24 mouse cellular contexts compared by ENCODE assay signal in the genomic region with DNA sequence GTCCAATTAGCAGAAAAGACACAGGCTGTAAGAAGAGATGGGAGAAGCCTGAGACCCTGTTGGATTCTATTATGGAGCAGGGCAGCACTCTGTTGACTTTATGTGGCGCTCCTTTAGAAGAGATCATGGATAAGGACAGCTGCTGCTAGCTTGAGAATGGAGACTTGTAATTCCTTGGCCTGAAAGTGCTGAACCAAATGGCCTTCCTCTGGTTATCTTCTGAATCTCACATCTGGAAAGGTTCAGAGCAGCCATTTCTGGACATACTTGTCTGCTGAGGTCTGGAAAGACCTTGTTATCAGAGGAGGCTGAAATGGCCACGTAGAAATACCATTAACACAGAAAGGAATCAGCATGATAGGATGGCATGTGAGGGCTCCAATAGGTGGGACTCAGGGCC. TPM values are rescaled to one million over a fixed set of nuclear protein-coding genes. Genes with fewer than 3 reads are reported as not detected.
DNase-seq lines count a peak whose midpoint lies in the region; ATAC-seq lines count a peak whose summit lies in the region.
"Had no signal": no experiment of that assay in that cellular context is flagged by ENCODE, and none has a peak within 500 bp of the region (broad histone marks: within the 10 kb centered on the region; RNA-seq: fewer than 3 reads in every experiment).

No protein-coding gene starts in this region.

- WGBS in hindbrain, embryonic 10.5 days = 91% methylated on average over 2 of the region's 2 CpGs
- 81% methylated on average over 2 of the region's 2 CpGs for WGBS in hindbrain, embryonic 11.5 days
- WGBS in limb, embryonic 10.5 days = 68% methylated on average over 2 of the region's 2 CpGs

- H3K27me3 ChIP-seq in hindbrain, embryonic 10.5 days (ENCODE audit: insufficient read depth, poor library complexity, severe bottlenecking) = no peaks in the 10 kb centered on the region
- H3K27me3 ChIP-seq in hindbrain, embryonic 11.5 days (ENCODE audit: control insufficient read depth, insufficient read depth, low read length) = no peaks in the 10 kb centered on the region
- H3K27me3 ChIP-seq in limb, embryonic 10.5 days (ENCODE audit: low read depth, poor library complexity, severe bottlenecking) = peaks cover 14% of the 10 kb centered on the region
- H3K27me3 ChIP-seq: embryonic facial prominence, embryonic 12.5 days; forebrain, embryonic 13.5 days; forebrain, embryonic 15.5 days; Patski had no signal

- H3K4me2 ChIP-seq in hindbrain, embryonic 11.5 days (replicated peaks; ENCODE audit: low read depth, low read length) = no peak overlapping the region
- H3K4me2 ChIP-seq: embryonic facial prominence, embryonic 12.5 days; forebrain, embryonic 13.5 days; forebrain, embryonic 15.5 days had no signal

- H3K4me3 ChIP-seq in hindbrain, embryonic 10.5 days = no peak overlapping the region
- no peak overlapping the region for H3K4me3 ChIP-seq in hindbrain, embryonic 11.5 days (ENCODE audit: low read depth, low read length)
- no peak overlapping the region for H3K4me3 ChIP-seq in limb, embryonic 10.5 days
- H3K4me3 ChIP-seq: embryonic facial prominence, embryonic 10.5 days; embryonic facial prominence, embryonic 12.5 days; forebrain, embryonic 13.5 days; forebrain, embryonic 15.5 days had no signal

- H3K9me3 ChIP-seq in hindbrain, embryonic 10.5 days = no peaks in the 10 kb centered on the region
- H3K9me3 ChIP-seq in hindbrain, embryonic 11.5 days (ENCODE audit: control insufficient read depth, low read length) = no peaks in the 10 kb centered on the region
- H3K9me3 ChIP-seq in limb, embryonic 10.5 days (replicated peaks) = no peaks in the 10 kb centered on the region
- H3K9me3 ChIP-seq: embryonic facial prominence, embryonic 10.5 days; embryonic facial prominence, embryonic 12.5 days; forebrain, embryonic 13.5 days; forebrain, embryonic 15.5 days had no signal

- H3K36me3 ChIP-seq in hindbrain, embryonic 10.5 days = no peaks in the 10 kb centered on the region
- H3K36me3 ChIP-seq in hindbrain, embryonic 11.5 days (ENCODE audit: control insufficient read depth, insufficient read depth, low read length) = no peaks in the 10 kb centered on the region
- no peaks in the 10 kb centered on the region for H3K36me3 ChIP-seq in limb, embryonic 10.5 days
- H3K36me3 ChIP-seq: embryonic facial prominence, embryonic 10.5 days; embryonic facial prominence, embryonic 12.5 days; forebrain, embryonic 15.5 days had no signal

- H3K27ac ChIP-seq in hindbrain, embryonic 10.5 days = no peak overlapping the region
- H3K27ac ChIP-seq in hindbrain, embryonic 11.5 days (ENCODE audit: low read depth, low read length) = no peak overlapping the region
- no peak overlapping the region for H3K27ac ChIP-seq in limb, embryonic 10.5 days
- H3K27ac ChIP-seq: embryonic facial prominence, embryonic 10.5 days; embryonic facial prominence, embryonic 12.5 days; forebrain, embryonic 13.5 days; forebrain, embryonic 15.5 days had no signal

- DNase-seq in heart, adult 11 months = peak; percentile 24
- DNase-seq in heart, postnatal 4 days = no peak
- peak; percentile 1 for DNase-seq in hindbrain, embryonic 10.5 days (ENCODE audit: low spot score)
- DNase-seq in hindbrain, embryonic 11.5 days (ENCODE audit: low spot score) = no peak
- peak; percentile 61 for DNase-seq in MN1 (ENCODE audit: low spot score)
- peak; percentile 15 for DNase-seq in limb, embryonic 10.5 days (ENCODE audit: low spot score)
- DNase-seq in lung, adult 18-20 months = no peak
- DNase-seq: adrenal gland, adult 8-10 months; adrenal gland, postnatal 14 days; adrenal gland, postnatal 36 days; forebrain, postnatal 0 days had no signal

- no peak for ATAC-seq in hindbrain, embryonic 11.5 days (ENCODE audit: low FRiP score)
- ATAC-seq: activated CD4-positive, CD25-positive, alpha-beta regulatory T cell, adult 4 months; forebrain, embryonic 13.5 days; forebrain, embryonic 15.5 days; forebrain, postnatal 0 days; Patski had no signal

- H3K4me1 ChIP-seq in hindbrain, embryonic 10.5 days (replicated peaks) = no peaks in the 10 kb centered on the region
- no peaks in the 10 kb centered on the region for H3K4me1 ChIP-seq in hindbrain, embryonic 11.5 days (replicated peaks; ENCODE audit: control insufficient read depth, insufficient read depth, low read length)
- peaks cover 22% of the 10 kb centered on the region for H3K4me1 ChIP-seq in limb, embryonic 10.5 days
- H3K4me1 ChIP-seq: embryonic facial prominence, embryonic 12.5 days; forebrain, embryonic 13.5 days; forebrain, embryonic 15.5 days had no signal

- H3K9ac ChIP-seq in hindbrain, embryonic 11.5 days (ENCODE audit: low read depth, low read length) = no peak overlapping the region
- H3K9ac ChIP-seq: embryonic facial prominence, embryonic 12.5 days; forebrain, embryonic 13.5 days; forebrain, embryonic 15.5 days; forebrain, postnatal 0 days had no signal

RNA-seq across cellular contexts. Expression of a gene that starts 59.5 kb away (rescaled TPM):
- not detected for total RNA-seq in heart, postnatal 4 days (2021)
- polyA plus RNA-seq in hindbrain, embryonic 10.5 days (2016; fragmentation: Nextera tagmentation; extraction: Ambion mirVana) = not detected in 2 replicates
- polyA plus RNA-seq in hindbrain, embryonic 11.5 days (2014; fragmentation: Nextera tagmentation; extraction: Ambion mirVana) = not detected in 2 replicates
- not detected in 2 replicates for polyA plus RNA-seq in limb, embryonic 10.5 days (2016; fragmentation: Nextera tagmentation; extraction: Ambion mirVana)
- total RNA-seq: adrenal gland, adult 18-20 months; adrenal gland, adult 8-10 months; adrenal gland, postnatal 14 days; adrenal gland, postnatal 36 days; ES-E14; forebrain, postnatal 0 days; MEL had no signal
- polyA plus RNA-seq: activated CD4-positive, CD25-positive, alpha-beta regulatory T cell, adult 4 months; C2C12; cortical plate, adult 2 months; embryonic facial prominence, embryonic 10.5 days; embryonic facial prominence, embryonic 12.5 days; embryonic facial prominence, embryonic 14.5 days; forebrain, embryonic 11.5 days; forebrain, embryonic 13.5 days; forebrain, embryonic 15.5 days; forebrain, postnatal 0 days; Patski had no signal

Comparison
In these comparisons a context has a peak if more than half of its experiments do, and no peak if none do; other contexts are left out.
1. DNase-seq: peak in heart, adult 11 months (single experiment), hindbrain, embryonic 10.5 days (single experiment), MN1 (single experiment) and limb, embryonic 10.5 days (single experiment); none in heart, postnatal 4 days (single experiment), hindbrain, embryonic 11.5 days (single experiment) and lung, adult 18-20 months (0 of 2).